Mouse (Mus musculus): ENCODE data around the gene Olfr485.

- TF ChIP-seq CTCF (IDR thresholded peaks at IDR 0.05; ENCODE audit: low read depth) (no peak), EP300 (IDR thresholded peaks at IDR 0.05; ENCODE audit: low read depth) (no peak)
These were observed 32.3 kb downstream of the Olfr485 start, which contains the start of gene Olfr484 for GRCm38 (mm10) chr7:108127349-108127748.
